Comparison of ENCODE assay signal across 20 mouse cellular contexts in the genomic region with DNA sequence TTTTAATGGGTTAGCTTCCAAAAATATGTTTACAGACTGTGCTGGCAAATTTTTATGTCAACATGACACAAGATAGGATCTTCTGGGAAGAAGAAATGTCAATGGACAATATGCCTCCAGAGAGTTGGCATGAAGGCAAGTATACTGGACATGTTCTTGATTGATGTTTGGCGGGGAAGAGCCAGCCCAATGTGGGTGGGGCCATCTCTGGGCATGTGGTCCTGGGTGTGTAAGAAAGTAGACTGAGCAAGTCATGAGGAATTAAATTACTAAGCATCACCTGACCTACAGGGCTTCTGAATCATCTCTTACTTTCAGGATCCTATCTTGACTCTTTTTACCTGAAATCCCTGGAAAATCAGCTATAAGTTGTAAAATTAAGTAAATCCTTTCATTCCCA.
A peak's percentile ranks its signal among the peaks of the same experiment; 100 is the strongest.
DNase-seq lines count a peak whose midpoint lies in the region; ATAC-seq lines count a peak whose summit lies in the region.
"Had no signal": no experiment of that assay in that cellular context is flagged by ENCODE, and none has a peak within 500 bp of the region (broad histone marks: within the 10 kb centered on the region; RNA-seq: fewer than 3 reads in every experiment).

No protein-coding gene starts in this region.

- H3K9me3 ChIP-seq in midbrain, embryonic 12.5 days: no peaks in the 10 kb centered on the region
- no peaks in the 10 kb centered on the region for H3K9me3 ChIP-seq in midbrain, embryonic 11.5 days (ENCODE audit: control insufficient read depth, low read length)
- no peaks in the 10 kb centered on the region for H3K9me3 ChIP-seq in hindbrain, embryonic 10.5 days
- H3K9me3 ChIP-seq: embryonic facial prominence, embryonic 10.5 days; embryonic facial prominence, embryonic 12.5 days; forebrain, embryonic 13.5 days; forebrain, embryonic 15.5 days had no signal

- H3K27ac ChIP-seq in midbrain, embryonic 12.5 days (replicated peaks): no peak overlapping the region
- H3K27ac ChIP-seq in midbrain, embryonic 11.5 days (ENCODE audit: low read depth, low read length): no peak overlapping the region
- H3K27ac ChIP-seq in hindbrain, embryonic 10.5 days: no peak overlapping the region
- H3K27ac ChIP-seq: embryonic facial prominence, embryonic 10.5 days; embryonic facial prominence, embryonic 12.5 days; forebrain, embryonic 13.5 days; forebrain, embryonic 15.5 days had no signal

- no peaks in the 10 kb centered on the region for H3K36me3 ChIP-seq in midbrain, embryonic 12.5 days
- no peaks in the 10 kb centered on the region for H3K36me3 ChIP-seq in midbrain, embryonic 11.5 days (ENCODE audit: control insufficient read depth, insufficient read depth, low read length)
- H3K36me3 ChIP-seq in hindbrain, embryonic 10.5 days: no peaks in the 10 kb centered on the region
- H3K36me3 ChIP-seq: embryonic facial prominence, embryonic 10.5 days; embryonic facial prominence, embryonic 12.5 days; forebrain, embryonic 15.5 days had no signal

- peaks cover 39% of the 10 kb centered on the region for H3K27me3 ChIP-seq in midbrain, embryonic 12.5 days
- peaks cover 4% of the 10 kb centered on the region; the same call in 1 of the 2 replicates for H3K27me3 ChIP-seq in midbrain, embryonic 11.5 days (ENCODE audit: control insufficient read depth, insufficient read depth, low read length)
- no peaks in the 10 kb centered on the region for H3K27me3 ChIP-seq in hindbrain, embryonic 10.5 days (ENCODE audit: insufficient read depth, poor library complexity, severe bottlenecking)
- H3K27me3 ChIP-seq: embryonic facial prominence, embryonic 12.5 days; forebrain, embryonic 13.5 days; forebrain, embryonic 15.5 days; Patski had no signal

- no peak overlapping the region for H3K9ac ChIP-seq in midbrain, embryonic 12.5 days (replicated peaks)
- H3K9ac ChIP-seq in midbrain, embryonic 11.5 days (ENCODE audit: low read length): no peak overlapping the region
- H3K9ac ChIP-seq: embryonic facial prominence, embryonic 12.5 days; forebrain, embryonic 13.5 days; forebrain, embryonic 15.5 days; forebrain, postnatal 0 days had no signal

- DNase-seq in midbrain, embryonic 11.5 days (ENCODE audit: low spot score, missing footprints): no peak
- peak; percentile 53 for DNase-seq in 3T3-L1 (ENCODE audit: low read depth, low spot score)
- no peak for DNase-seq in layer of hippocampus, postnatal 25 days (ENCODE audit: extremely low spot score in 1 of 2, low spot score in 1 of 2)
- DNase-seq in hindbrain, embryonic 10.5 days (ENCODE audit: low spot score): no peak
- DNase-seq: adrenal gland, adult 8-10 months; adrenal gland, postnatal 14 days; adrenal gland, postnatal 36 days; cerebellum, adult 11-12 months; cerebellum, adult 2 months; cerebellum, adult 9-10 months; cerebellum, postnatal 10 days; cerebellum, postnatal 25 days; forebrain, postnatal 0 days had no signal

- H3K4me2 ChIP-seq in midbrain, embryonic 12.5 days (replicated peaks): no peak overlapping the region
- no peak overlapping the region for H3K4me2 ChIP-seq in midbrain, embryonic 11.5 days
- H3K4me2 ChIP-seq: embryonic facial prominence, embryonic 12.5 days; forebrain, embryonic 13.5 days; forebrain, embryonic 15.5 days had no signal

- H3K4me1 ChIP-seq in midbrain, embryonic 12.5 days: no peaks in the 10 kb centered on the region
- no peaks in the 10 kb centered on the region for H3K4me1 ChIP-seq in midbrain, embryonic 11.5 days (ENCODE audit: control insufficient read depth, insufficient read depth, low read length)
- no peaks in the 10 kb centered on the region for H3K4me1 ChIP-seq in hindbrain, embryonic 10.5 days (replicated peaks)
- H3K4me1 ChIP-seq: embryonic facial prominence, embryonic 10.5 days; embryonic facial prominence, embryonic 12.5 days; forebrain, embryonic 13.5 days; forebrain, embryonic 15.5 days had no signal

- H3K4me3 ChIP-seq in midbrain, embryonic 12.5 days: no peak overlapping the region
- H3K4me3 ChIP-seq in midbrain, embryonic 11.5 days (ENCODE audit: low read depth, low read length): no peak overlapping the region
- no peak overlapping the region for H3K4me3 ChIP-seq in hindbrain, embryonic 10.5 days
- H3K4me3 ChIP-seq: embryonic facial prominence, embryonic 10.5 days; embryonic facial prominence, embryonic 12.5 days; forebrain, embryonic 13.5 days; forebrain, embryonic 15.5 days had no signal

- ATAC-seq in midbrain, embryonic 12.5 days (ENCODE audit: low FRiP score, low read depth): peak; percentile 27; the same call in 1 of the 2 replicates
- no peak for ATAC-seq in midbrain, embryonic 11.5 days (ENCODE audit: low FRiP score)
- ATAC-seq: activated CD4-positive, CD25-positive, alpha-beta regulatory T cell, adult 4 months; forebrain, embryonic 13.5 days; forebrain, embryonic 15.5 days; forebrain, postnatal 0 days; Patski had no signal

- 82% methylated on average over 1 of the region's 1 CpGs for WGBS in midbrain, embryonic 12.5 days
- WGBS in midbrain, embryonic 11.5 days: 91% methylated on average over 1 of the region's 1 CpGs
- 93% methylated on average over 1 of the region's 1 CpGs for WGBS in hindbrain, embryonic 10.5 days
